Mouse (Mus musculus) erythroblast, adult 5-6 weeks (primary cell): ENCODE data around the gene Dcp1a. TPM values are rescaled to one million over a fixed set of nuclear protein-coding genes. Genes with fewer than 3 reads are reported as not detected.
A peak's percentile ranks its signal among the peaks of the same experiment; 100 is the strongest.
"Not testable (repeated sequence)": the region's sequence is repeated elsewhere in the genome, so short reads cannot be mapped to it uniquely, and the experiment has no call there.

Experiments used
- ATAC-seq: replicated peaks from 2 replicates; pipeline ENCODE4 v1.8.0; 2016; ENCODE audit warnings: moderate number of reproducible peaks, mild to moderate bottlenecking, moderate TSS enrichment, inconsistent platforms; ENCODE audit not compliant: poor library complexity, low FRiP score, severe bottlenecking
- total RNA-seq, 2 experiments: library from RNA; stranded (forward) in 1 of 2; stranded (reverse) in 1 of 2; fragments of 150-400 nt in 1 of 2; fragments of 200-764, 138-1000 nt in 1 of 2; gene quantifications; 2 replicates each; pipeline versions ENCODE4 v1.2.3 to v1.2.4; 2015 to 2017; ENCODE audit warnings: low replicate concordance in 2 of 2

Dcp1a gene
- total RNA-seq, 2 experiments from 2014 or later: 10.4 to 16.9 TPM

GRCm38 (mm10) chr14:30512896-30513295 is 33.6 kb downstream of the Dcp1a start:
- no peak for ATAC-seq

- ATAC-seq: peak; percentile 74
These were observed 36.8 kb downstream of the Dcp1a start for GRCm38 (mm10) chr14:30515931-30516723.

GRCm38 (mm10) chr14:30519323-30519722 is 40.0 kb downstream of the Dcp1a start:
- no peak for ATAC-seq

- no peak for ATAC-seq
These were observed 44.0 kb downstream of the Dcp1a start for GRCm38 (mm10) chr14:30523356-30523755.

- ATAC-seq: no peak
These were observed 49.1 kb downstream of the Dcp1a start for GRCm38 (mm10) chr14:30528392-30528791.

- no peak for ATAC-seq
These were observed 49.6 kb downstream of the Dcp1a start for GRCm38 (mm10) chr14:30528961-30529360.

GRCm38 (mm10) chr14:30529454-30529853 is 50.1 kb downstream of the Dcp1a start:
- ATAC-seq: no peak

- no peak for ATAC-seq
These were observed 51.5 kb downstream of the Dcp1a start for GRCm38 (mm10) chr14:30530726-30531269.

- ATAC-seq: no peak
These were observed 52.1 kb downstream of the Dcp1a start for GRCm38 (mm10) chr14:30531431-30531830.

GRCm38 (mm10) chr14:30531896-30532295 is 52.6 kb downstream of the Dcp1a start:
- no peak for ATAC-seq

- ATAC-seq: no peak
These were observed 54.6 kb downstream of the Dcp1a start for GRCm38 (mm10) chr14:30533780-30534450.

- no peak for ATAC-seq
These were observed 62.2 kb downstream of the Dcp1a start for GRCm38 (mm10) chr14:30541541-30541940.

- not testable (repeated sequence) for ATAC-seq
These were observed 64.0 kb downstream of the Dcp1a start for GRCm38 (mm10) chr14:30543331-30543730.

GRCm38 (mm10) chr14:30548131-30548720 is 68.9 kb downstream of the Dcp1a start, which contains the start of gene Tkt:
Gene Tkt (plus strand): TSS chr14:30548359.
- peak; percentile 35 for ATAC-seq

GRCm38 (mm10) chr14:30548965-30549776 is 69.8 kb downstream of the Dcp1a start:
- ATAC-seq: peak; percentile 83

GRCm38 (mm10) chr14:30549777-30550149 is 70.4 kb downstream of the Dcp1a start:
- ATAC-seq: no peak

GRCm38 (mm10) chr14:30550232-30551070 is 71.1 kb downstream of the Dcp1a start:
- peak; percentile 63 for ATAC-seq

- ATAC-seq: no peak
These were observed 72.2 kb downstream of the Dcp1a start for GRCm38 (mm10) chr14:30551509-30551908.

- ATAC-seq: no peak
These were observed 72.6 kb downstream of the Dcp1a start for GRCm38 (mm10) chr14:30551981-30552380.
